Mouse (Mus musculus) lung, embryonic 16.5 days (tissue): ENCODE measurements around the gene Fam199x. TPM values are rescaled to one million over a fixed set of nuclear protein-coding genes. Genes with fewer than 3 reads are reported as not detected.

Experiments
- ATAC-seq: fragments of 200-750 bp; cut with Nextera tagmentation; 2 replicates; pipeline ENCODE4 v1.8.0; 2017; ENCODE audit warnings: low read depth, mild to moderate bottlenecking, moderate library complexity
- H3K27ac ChIP-seq: fragments of 300-500 bp; sonication (generic); 2 replicates; pipeline ENCODE4 v1.5.1; 2014; ENCODE audit warnings: mild to moderate bottlenecking, control low read depth, low read length
- H3K27me3 ChIP-seq: fragments of 300-500 bp; sonication (generic); 2 replicates; pipeline ENCODE4 v1.6.1; 2014; ENCODE audit warnings: low read depth, low read length, mixed read lengths; ENCODE audit not compliant: control insufficient read depth, insufficient read depth
- H3K36me3 ChIP-seq: fragments of 300-500 bp; sonication (generic); 2 replicates; pipeline ENCODE4 v1.6.1; 2014; ENCODE audit warnings: low read length; ENCODE audit not compliant: control insufficient read depth, insufficient read depth
- H3K4me1 ChIP-seq: fragments of 300-500 bp; sonication (generic); replicated peaks from 2 replicates; pipeline ENCODE4 v1.6.1; 2014; ENCODE audit warnings: low read length, mixed read lengths; ENCODE audit not compliant: control insufficient read depth, insufficient read depth
- H3K4me2 ChIP-seq: fragments of 300-500 bp; sonication (generic); 2 replicates; pipeline ENCODE4 v1.6.1; 2014; ENCODE audit warnings: low read depth, low read length, control low read depth
- H3K4me3 ChIP-seq: fragments of 300-500 bp; sonication (generic); 2 replicates; pipeline ENCODE4 v1.5.1; 2014; ENCODE audit warnings: mild to moderate bottlenecking, low read length, control low read depth
- H3K9ac ChIP-seq: fragments of 300-500 bp; sonication (generic); 2 replicates; pipeline ENCODE4 v1.6.1; 2014; ENCODE audit warnings: low read length, control low read depth
- H3K9me3 ChIP-seq: fragments of 300-500 bp; sonication (generic); 2 replicates; pipeline ENCODE4 v1.6.1; 2016; ENCODE audit warnings: low read length; ENCODE audit not compliant: control insufficient read depth
- WGBS: fragments of 180-500 bp; shearing (Covaris S2); extraction: QIAGEN DNeasy Blood & Tissue Kit; methylation state at CpG from one replicate; pipeline ENCODE4 v1.1.7; 2014; 5-methylcytosine and 5-hydroxymethylcytosine counted together
- polyA plus RNA-seq: library from polyadenylated mRNA; unstranded; fragments of >200 nt; fragmentation: Nextera tagmentation; extraction: Ambion mirVana; gene quantifications from 2 replicates; pipeline ENCODE4 v1.2.1, GENCODE M21; 2015

Fam199x gene
- polyA plus RNA-seq: 10.7 and 11.0 TPM in 2 replicates

DNA sequence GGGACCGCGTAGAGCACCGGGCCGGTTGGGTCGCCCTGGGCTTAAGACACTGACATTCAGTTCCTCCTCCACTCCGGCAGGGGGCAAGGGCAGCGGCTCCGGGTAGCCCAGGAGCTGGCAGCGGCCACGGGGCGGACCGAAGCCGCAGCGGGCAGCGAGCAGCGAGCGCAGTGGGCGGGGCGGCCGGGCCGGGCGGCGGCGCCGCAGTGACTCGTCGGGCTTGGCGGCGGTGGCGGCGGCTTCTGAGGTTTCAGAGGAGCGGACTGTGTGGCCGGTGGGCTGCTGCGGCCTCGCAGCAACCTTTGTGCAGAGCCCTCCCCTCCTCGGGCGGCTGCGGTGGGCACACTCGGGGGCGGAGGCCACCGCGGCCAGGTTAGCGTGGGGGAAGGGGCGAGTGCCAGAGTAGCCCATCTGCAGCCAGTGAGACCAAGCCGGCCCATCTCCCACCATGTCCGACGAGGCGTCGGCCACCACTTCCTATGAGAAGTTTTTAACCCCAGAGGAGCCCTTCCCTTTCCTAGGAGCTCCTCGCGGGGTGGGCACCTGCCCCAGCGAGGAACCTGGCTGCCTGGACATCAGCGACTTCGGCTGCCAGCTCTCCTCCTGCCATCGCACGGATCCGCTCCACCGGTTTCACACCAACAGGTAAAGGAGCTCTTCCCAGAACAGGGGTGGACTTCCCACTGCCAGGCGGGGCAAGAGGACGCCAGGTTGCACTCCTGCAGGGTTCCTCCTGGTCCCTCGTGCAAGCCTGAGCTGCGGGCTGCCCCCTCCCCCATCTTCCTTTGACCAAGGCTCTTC lies at the start of gene Fam199x:
Gene Fam199x (plus strand): TSS at position 170 of the 801 bp plus-strand sequence.
- peak within 1 kb of the TSS; percentile 70 for H3K4me3 ChIP-seq
- peak within 1 kb of the TSS; percentile 59 for H3K27ac ChIP-seq
- H3K4me1 ChIP-seq: no peaks in the 10 kb centered on the region
- ATAC-seq: peak; percentile 98
- H3K9me3 ChIP-seq: no peaks in the 10 kb centered on the region
- H3K9ac ChIP-seq: peak within 1 kb of the TSS; percentile 79
- H3K4me2 ChIP-seq: peak within 1 kb of the TSS; percentile 52
- no peaks in the 10 kb centered on the region for H3K36me3 ChIP-seq
- WGBS: 15% methylated on average over 45 of the region's 62 CpGs
- peaks cover 4% of the 10 kb centered on the region for H3K27me3 ChIP-seq

DNA sequence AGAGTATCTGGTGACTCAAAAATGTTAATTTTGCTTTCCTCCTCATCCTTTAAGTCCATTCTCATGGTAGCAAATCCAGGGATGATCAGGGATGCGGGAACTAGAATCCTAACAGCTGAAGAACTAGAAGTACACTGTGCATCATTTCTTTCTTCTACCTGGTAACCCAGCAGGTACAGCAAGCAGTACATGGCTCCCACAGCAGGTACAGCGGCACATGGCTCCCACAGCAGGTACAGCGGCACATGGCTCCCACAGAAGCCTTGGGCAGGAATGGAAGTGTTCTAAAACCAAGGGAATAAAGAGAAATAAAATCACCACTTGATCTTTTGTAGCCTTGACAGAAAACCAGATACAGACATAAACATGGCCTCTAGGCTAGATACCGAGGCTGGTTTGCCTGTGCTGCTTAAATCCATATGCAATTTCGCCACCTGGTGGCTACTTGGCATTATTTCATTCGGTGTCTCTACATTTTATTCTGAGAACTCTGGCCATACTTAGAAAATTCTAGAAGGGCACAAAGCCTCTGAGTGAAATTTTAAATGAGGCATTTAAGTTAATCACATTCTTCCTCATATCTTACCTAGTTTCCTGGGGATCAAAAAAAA lies 34.2 kb upstream of the Fam199x start:
- H3K36me3 ChIP-seq: no peaks in the 10 kb centered on the region
- H3K9me3 ChIP-seq: no peaks in the 10 kb centered on the region
- no peak overlapping the region for H3K4me2 ChIP-seq
- H3K4me1 ChIP-seq: no peaks in the 10 kb centered on the region
- H3K9ac ChIP-seq: no peak overlapping the region
- no peak overlapping the region for H3K27ac ChIP-seq
- 49% methylated on average over 6 of the region's 6 CpGs for WGBS
- no peaks in the 10 kb centered on the region for H3K27me3 ChIP-seq
- peak; percentile 54; the same call in 1 of the 2 replicates for ATAC-seq
- no peak overlapping the region for H3K4me3 ChIP-seq

DNA sequence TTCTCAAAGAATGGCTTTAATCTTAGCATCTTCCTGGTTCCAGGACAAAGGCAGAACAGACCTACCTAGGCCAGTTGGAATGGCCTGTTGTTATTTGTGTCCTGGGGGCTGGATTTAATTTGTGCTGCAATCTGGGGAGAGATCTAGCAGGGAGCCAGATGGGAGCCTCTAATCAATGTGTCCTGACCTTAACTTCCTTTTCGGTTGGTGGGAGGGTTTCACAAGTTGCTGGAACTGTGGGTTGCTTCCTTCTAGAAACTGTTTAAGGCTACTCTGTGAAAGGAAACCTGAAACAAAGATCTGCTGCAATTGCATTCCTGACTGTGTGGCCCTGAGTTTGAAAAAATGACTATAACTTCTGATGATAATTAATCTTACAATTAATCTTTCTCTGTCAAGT lies 31.7 kb upstream of the Fam199x start:
- Histone ChIP-seq H3K4me1 (no peaks in the 10 kb centered on the region), H3K27ac (no peak overlapping the region), H3K4me2 (no peak overlapping the region), H3K4me3 (no peak overlapping the region), H3K27me3 (no peaks in the 10 kb centered on the region), H3K9ac (no peak overlapping the region), H3K9me3 (no peaks in the 10 kb centered on the region), H3K36me3 (no peaks in the 10 kb centered on the region)
- no peak for ATAC-seq
- 70% methylated on average over 1 of the region's 1 CpGs for WGBS

DNA sequence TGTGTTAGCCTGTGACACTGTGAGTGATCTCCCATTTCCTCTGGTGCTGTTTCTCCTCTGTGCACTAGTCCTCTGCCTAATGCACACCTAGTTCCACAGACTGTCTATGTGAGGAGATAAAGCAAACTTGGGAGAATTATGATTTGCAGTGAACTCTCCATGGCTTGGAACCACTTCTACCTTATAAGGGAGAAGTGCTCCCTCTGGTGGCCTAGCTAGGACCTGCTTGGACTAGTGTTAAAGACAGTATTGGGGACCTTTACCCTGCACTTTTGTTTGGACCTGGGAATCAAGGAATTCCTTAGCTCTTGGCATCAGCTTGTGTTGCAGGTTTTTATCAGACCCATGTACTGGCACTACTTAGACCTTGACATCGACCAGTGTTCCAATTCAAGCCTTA lies 30.1 kb upstream of the Fam199x start:
- H3K36me3 ChIP-seq: no peaks in the 10 kb centered on the region
- no peaks in the 10 kb centered on the region for H3K9me3 ChIP-seq
- H3K9ac ChIP-seq: no peak overlapping the region
- no peak overlapping the region for H3K27ac ChIP-seq
- no peak overlapping the region for H3K4me2 ChIP-seq
- ATAC-seq: no peak
- H3K4me1 ChIP-seq: no peaks in the 10 kb centered on the region
- H3K27me3 ChIP-seq: no peaks in the 10 kb centered on the region
- H3K4me3 ChIP-seq: no peak overlapping the region
- WGBS: 25% methylated on average over 1 of the region's 1 CpGs

DNA sequence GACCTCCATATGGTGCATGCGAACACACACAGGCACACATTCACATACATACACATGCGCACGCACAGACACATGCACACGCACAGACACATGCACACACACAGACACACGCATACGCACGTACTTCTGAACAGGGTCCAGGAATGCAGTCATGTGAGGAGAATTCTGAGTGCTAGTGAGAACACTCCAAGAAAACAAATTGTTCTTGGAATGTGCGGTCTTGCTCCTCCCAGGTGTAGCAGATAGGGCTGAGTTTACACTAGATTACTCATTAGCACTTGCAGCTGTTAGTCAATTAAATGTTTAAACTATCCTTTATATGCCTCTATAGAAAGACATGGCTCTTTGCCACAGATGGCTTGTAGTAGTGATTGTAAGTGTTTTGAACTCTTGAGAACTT lies 18.5 kb upstream of the Fam199x start:
- H3K4me3 ChIP-seq: no peak overlapping the region
- H3K9me3 ChIP-seq: no peaks in the 10 kb centered on the region
- no peak overlapping the region for H3K9ac ChIP-seq
- H3K4me1 ChIP-seq: no peaks in the 10 kb centered on the region
- peak; percentile 92 for ATAC-seq
- WGBS: 69% methylated on average over 8 of the region's 8 CpGs
- H3K36me3 ChIP-seq: no peaks in the 10 kb centered on the region
- no peak overlapping the region for H3K27ac ChIP-seq
- H3K4me2 ChIP-seq: no peak overlapping the region
- H3K27me3 ChIP-seq: no peaks in the 10 kb centered on the region

DNA sequence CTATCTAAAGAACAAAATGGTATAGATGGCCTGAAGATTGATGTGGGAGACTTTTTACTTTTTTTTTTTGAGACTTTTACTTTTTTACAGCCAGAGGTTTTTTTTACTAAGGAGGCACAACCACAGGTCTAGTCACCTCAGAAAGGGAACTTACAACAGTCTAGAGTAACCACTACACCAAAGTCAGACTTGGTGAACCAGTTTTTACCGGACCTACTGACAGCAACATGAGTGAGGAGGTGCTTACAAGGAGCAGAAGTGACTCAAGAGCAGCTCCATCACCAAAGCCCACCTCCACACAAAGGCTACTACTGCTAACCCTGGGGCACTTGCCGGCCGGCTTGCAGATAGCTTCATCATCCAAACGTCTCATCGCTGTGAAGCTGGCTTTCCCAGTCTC lies 17.7 kb upstream of the Fam199x start:
- ATAC-seq: peak; percentile 52; the same call in 1 of the 2 replicates
- Histone ChIP-seq H3K36me3 (no peaks in the 10 kb centered on the region), H3K9ac (no peak overlapping the region), H3K4me3 (no peak overlapping the region), H3K4me1 (no peaks in the 10 kb centered on the region), H3K4me2 (no peak overlapping the region), H3K27me3 (no peaks in the 10 kb centered on the region), H3K27ac (peak overlapping the region; percentile 50), H3K9me3 (no peaks in the 10 kb centered on the region)
- 62% methylated on average over 5 of the region's 5 CpGs for WGBS

DNA sequence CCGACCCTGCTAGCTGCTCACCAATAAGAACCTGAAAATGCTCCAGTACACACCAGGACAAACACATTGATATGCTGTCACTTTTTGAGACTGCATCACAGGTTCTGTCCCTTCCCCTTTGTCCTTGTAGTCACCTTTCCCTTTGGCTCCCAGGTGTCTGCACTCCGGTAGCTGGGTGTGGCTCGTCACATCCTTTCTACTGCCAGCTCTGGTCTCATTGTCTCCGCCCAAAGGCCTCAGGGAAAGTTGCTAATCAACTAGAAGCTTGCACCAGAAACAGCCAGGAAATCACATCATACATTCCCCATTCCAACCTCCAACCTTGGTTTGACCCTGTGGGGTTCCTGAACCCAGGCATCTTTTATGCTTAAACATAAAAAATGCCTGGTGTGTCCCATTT lies 15.1 kb upstream of the Fam199x start:
- no peaks in the 10 kb centered on the region for H3K27me3 ChIP-seq
- H3K36me3 ChIP-seq: no peaks in the 10 kb centered on the region
- no peak for ATAC-seq
- WGBS: 65% methylated on average over 4 of the region's 4 CpGs
- H3K4me1 ChIP-seq: no peaks in the 10 kb centered on the region
- no peak overlapping the region for H3K4me2 ChIP-seq
- no peak overlapping the region for H3K4me3 ChIP-seq
- H3K27ac ChIP-seq: no peak overlapping the region
- H3K9me3 ChIP-seq: no peaks in the 10 kb centered on the region
- H3K9ac ChIP-seq: no peak overlapping the region

DNA sequence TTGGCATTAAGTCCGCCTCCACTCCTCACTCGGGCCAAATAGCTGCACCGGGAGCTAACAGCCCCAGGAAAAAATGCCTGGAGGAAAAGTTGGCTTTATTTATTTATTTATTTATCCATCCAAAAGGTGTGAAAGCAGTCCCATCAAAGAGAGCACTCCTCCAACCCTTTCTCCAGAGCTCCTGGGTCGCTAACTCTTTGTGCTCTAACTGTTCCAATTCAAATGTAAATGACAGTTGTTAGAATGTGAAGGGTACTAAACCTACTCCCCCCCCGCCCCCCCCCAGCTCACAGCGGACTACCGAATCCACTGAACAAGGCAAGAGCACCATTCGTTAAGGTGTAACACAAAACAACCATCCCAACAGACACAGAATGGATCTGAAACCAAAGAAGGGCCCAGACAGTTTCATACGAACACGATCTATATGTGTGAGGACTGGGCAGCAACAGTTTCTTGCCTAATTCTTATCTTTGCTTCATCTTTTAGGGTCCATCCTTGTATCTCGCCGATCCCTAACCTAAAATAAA lies 11.9 kb upstream of the Fam199x start:
- peak overlapping the region; percentile 91 for H3K27ac ChIP-seq
- no peaks in the 10 kb centered on the region for H3K9me3 ChIP-seq
- no peak for ATAC-seq
- peak overlapping the region; percentile 64 for H3K4me3 ChIP-seq
- peak overlapping the region; percentile 72 for H3K9ac ChIP-seq
- H3K4me2 ChIP-seq: peak overlapping the region; percentile 68
- WGBS: 18% methylated on average over 12 of the region's 12 CpGs
- H3K27me3 ChIP-seq: no peaks in the 10 kb centered on the region
- no peaks in the 10 kb centered on the region for H3K4me1 ChIP-seq
- H3K36me3 ChIP-seq: no peaks in the 10 kb centered on the region

DNA sequence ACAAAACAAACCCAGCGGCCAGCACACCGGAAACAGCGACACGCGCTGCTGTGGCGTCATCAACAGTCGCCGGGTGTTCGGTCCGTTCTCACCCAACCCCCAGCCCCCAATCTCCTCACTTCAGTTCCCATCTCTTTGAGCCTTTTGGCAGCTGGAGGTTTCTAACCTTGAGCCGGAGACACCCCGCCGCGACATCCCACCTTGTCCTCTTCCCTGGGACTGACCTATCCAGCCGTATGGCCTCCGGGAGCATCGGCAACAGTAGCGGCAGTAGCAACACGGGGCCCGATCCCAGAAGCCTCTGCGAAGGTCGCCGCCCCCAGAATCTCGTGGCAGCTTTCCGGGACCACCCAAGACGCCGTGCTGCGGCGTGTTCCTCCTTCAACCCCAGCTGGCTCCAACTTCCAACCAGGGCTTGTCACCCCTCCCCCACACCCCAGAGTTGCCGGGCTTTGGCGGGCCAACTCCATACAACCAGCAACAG lies 11.4 kb upstream of the Fam199x start, which contains the start of gene Slc25a53:
Gene Slc25a53 (minus strand): TSS at position 303 of the 484 bp plus-strand sequence.
- Histone ChIP-seq H3K9ac (peak within 1 kb of the TSS; percentile 72), H3K4me1 (no peaks in the 10 kb centered on the region), H3K36me3 (no peaks in the 10 kb centered on the region), H3K4me2 (peak within 1 kb of the TSS; percentile 68), H3K27ac (peak within 1 kb of the TSS; percentile 91), H3K27me3 (no peaks in the 10 kb centered on the region), H3K4me3 (peak within 1 kb of the TSS; percentile 64), H3K9me3 (no peaks in the 10 kb centered on the region)
- 12% methylated on average over 28 of the region's 31 CpGs for WGBS
- peak; percentile 98 for ATAC-seq
